Mouse (Mus musculus): ENCODE data around the gene Ssr2.
"Not testable (repeated sequence)": the region's sequence is repeated elsewhere in the genome, so short reads cannot be mapped to it uniquely, and the experiment has no call there.

Ssr2 gene

DNA sequence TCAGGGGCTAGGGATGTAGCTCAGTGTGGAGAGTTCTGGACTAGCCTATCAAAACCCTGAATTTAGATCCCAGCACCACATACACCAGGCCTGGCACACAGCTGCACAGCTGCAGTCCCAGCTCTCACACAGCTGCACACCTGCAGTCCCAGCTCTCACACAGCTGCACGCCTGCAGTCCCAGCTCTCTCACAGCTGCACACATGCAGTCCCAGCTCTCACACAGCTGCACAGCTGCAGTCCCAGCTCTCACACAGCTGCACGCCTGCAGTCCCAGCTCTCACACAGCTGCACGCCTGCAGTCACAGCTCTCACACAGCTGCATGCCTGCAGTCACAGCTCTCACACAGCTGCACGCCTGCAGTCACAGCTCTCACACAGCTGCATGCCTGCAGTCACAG lies 20.9 kb downstream of the Ssr2 start:
- not testable (repeated sequence) for DNase-seq (ENCODE audit: low spot score)

DNA sequence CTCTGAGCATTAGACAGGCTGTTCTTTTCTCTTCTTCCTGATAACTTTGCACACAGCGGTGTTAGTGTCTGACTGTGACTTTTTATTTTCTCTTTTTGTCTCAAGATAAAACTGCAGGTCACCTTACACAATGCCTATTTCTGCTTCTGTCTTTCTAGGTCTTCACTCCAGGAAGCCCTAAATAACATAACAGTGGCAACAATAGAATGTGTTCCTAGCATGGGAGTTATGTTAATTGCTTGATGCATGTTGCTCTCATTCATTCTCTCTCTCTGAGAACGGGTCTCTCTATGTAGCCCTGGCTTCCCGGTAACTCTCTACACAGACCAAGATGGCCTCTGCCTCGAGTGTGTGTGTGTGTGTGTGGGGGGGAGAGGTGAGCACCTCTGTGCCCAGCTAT lies 26.8 kb downstream of the Ssr2 start:
- no peak for DNase-seq (ENCODE audit: low spot score)

DNA sequence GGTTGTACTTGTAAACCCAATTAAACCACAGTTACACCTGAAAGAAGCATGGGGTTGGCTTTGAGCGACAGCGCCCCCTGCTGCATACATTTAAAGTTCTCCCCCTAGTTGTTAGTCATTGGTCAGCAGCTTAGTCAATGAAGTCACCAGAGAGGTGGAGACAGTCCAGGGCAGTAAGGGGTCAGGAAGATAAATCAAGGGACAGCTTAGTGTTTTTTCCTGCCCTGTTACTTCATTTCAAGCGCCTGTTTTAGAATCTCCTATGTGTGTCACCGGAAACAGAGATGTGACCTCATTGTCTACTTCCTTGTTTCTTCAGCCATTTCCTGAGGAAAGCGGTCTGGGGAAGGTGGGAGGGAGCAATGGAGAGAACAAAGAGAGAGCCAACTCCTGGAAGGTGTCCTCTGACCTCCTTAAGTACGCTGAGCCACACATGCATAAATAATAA lies 28.1 kb downstream of the Ssr2 start:
- DNase-seq (ENCODE audit: low spot score) = peak; percentile 55

DNA sequence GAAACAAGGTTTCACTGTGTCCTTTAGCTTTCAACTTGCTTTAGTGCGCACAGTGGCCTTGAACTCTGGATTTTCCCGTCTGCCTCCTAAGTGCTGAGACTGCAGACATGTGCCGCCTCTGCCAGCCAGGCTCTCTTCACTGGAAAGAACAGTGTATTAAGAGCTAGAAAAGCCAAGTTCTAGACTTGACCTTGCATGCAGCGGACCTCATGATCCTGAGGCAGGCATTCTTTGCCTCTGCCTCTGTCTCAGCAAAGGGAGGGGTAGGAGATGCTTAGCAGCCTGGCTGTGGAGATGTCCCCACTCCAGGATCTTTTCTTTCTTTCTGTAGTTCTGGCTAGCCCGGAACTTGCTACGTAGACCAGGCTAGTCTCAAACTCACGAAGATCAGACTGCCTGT lies 29.2 kb downstream of the Ssr2 start:
- no peak for DNase-seq (ENCODE audit: low spot score)

DNA sequence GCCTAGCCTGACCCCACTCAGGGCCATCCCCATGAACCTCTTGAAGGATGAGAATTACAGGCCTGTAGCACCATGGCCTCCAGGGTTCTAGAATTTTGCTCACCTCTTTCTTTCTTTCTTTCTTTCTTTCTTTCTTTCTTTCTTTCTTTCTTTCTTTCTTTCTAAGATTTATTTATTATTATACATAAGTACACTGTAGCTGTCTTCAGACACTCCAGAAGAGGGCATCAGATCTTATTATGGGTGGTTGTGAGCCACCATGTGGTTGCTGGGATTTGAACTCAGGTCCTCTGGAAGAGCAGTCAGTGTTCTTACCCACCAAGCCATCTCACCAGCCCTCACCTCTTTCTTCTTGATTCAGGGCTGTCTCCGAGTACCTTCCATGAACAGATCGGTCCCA lies 30.0 kb downstream of the Ssr2 start, which contains the start of gene Arhgef2:
Gene Arhgef2 (plus strand): TSS at position 301 of the 400 bp plus-strand sequence.
- DNase-seq (ENCODE audit: low spot score) = not testable (repeated sequence)

DNA sequence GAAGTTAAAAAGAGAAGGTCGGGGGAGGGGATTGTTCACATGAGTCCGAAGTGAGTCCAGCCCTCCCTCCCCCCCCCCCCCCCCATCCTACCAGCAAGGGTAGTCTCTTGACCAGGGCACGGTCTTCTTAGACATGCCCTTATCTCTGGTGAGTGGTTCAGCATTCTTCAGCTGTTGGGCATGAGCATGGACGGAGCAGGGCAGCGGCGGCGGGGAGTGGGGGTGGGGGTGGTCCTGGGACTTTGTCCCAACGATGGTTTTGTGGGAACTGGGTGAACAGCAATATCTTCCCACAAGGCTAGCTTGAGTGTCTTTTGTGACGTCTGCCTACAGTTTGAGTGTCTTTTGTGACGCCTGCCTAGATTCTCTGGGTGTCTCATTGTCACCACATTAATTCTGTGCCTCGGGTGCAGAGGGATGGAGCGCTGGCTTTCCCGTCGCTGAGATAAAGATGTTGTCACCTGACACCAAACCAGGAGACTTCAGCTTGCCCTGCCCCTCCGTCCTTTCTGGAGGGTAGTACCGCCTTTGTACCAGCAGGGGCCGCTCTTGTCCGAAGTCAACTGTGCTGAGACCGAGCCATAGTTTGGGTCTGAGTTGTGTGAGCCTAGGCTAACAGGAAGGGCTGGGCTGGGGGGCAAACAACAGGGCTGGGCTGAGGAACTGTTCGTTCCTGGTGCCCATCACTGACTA lies 31.5 kb downstream of the Ssr2 start:
- peak; percentile 78 for DNase-seq (ENCODE audit: low spot score)

DNA sequence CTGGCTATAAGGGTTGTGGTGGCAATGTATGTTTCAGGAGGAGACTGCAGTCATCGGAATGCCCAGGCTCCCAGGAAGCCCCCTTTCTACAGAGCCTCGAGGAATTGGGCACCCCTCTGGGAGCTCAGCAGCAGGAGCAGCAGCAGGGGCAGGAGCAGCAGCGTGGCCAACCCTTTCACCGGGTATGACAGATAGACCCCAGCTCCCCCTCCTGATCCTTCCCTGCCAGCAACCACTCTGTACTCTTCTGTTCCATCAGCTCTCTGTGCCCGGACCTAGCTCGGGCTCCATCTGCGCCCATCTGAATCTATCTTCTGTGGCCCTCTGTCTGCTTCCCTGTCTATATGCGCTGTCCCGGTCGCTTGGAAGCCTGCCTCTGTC lies 32.1 kb downstream of the Ssr2 start:
- no peak for DNase-seq (ENCODE audit: low spot score)

DNA sequence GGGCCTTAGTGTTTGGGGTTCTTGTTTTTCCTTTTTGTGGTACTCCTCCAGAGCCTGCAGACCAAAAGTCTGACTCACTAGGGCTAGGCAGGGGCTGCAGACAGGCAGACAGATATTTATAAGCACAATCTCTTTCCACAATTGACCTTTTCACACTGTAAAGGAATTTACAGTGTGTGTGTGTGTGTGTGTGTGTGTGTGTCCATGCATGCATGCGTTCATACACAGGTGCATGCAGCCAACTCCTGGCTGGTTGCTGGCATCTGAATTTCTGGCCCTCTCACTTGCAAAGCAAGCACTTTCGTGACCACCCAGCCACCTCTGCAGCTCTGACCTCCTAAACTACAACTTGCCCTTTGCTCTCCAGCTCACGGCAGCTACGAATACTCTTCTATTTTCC lies 33.4 kb downstream of the Ssr2 start:
- DNase-seq (ENCODE audit: low spot score) = no peak

DNA sequence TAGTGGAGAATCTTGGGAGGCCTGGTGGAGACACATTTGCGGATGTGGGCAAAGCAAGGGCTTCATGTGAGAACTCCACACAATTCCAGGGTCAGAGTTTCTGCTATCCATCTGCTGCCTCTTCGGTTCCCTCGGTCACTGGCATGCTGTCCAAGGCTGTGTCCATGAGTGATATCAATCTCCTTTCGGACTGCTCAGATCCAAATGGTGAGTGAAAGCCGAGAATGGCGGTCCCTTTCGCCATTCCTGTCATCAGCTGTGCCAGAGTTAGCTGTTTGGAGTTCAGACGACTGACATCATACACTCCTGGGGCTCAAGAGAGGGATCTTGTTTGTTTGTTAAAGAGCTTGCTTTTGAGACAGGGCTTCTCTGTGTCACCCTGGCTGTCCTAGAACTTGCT lies 38.7 kb downstream of the Ssr2 start:
- DNase-seq (ENCODE audit: low spot score) = no peak

DNA sequence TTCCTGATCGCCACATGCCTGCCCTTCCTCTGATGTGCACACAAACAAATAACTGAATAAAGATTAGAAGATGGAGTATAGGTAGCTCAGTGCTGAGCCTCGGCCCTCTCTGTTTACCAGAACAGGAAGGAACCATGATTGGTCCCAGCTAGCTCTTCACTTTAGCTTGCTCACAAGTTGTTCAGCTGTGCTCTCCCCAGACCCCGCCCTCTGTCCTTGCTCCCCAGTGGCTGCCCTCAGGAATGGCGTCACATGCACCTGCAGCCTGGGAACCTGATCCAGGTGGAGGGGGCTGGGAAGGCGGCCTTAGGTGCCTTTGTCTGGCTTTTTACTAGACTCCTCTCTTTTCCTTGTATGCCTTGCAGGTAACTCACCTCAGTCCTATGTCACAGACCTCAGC lies 39.4 kb downstream of the Ssr2 start:
- DNase-seq (ENCODE audit: low spot score) = no peak

DNA sequence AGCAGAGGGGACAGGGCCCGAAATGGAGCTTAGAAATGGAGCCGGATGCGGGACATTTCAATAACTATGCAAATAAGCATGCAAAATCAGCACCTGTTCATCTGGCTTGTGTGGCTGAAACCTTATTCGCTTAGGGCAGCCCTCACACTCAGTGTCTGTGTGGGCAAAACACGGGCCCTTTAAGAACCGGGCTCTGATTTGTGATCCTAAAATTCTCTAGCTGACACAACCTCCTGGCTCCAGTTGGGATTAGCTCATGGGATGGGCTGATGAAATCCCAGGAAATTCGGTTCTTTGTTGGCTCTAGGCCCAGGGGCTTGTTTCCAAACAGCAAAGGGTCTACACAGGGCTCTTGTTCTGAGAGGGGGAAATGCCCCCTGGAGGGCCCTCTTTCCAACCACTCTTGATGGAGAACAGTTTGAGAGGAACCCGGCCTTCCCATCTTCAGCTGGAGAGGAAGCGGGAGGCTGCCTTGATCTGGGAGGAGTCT lies 40.3 kb downstream of the Ssr2 start:
- no peak for DNase-seq (ENCODE audit: low spot score)

DNA sequence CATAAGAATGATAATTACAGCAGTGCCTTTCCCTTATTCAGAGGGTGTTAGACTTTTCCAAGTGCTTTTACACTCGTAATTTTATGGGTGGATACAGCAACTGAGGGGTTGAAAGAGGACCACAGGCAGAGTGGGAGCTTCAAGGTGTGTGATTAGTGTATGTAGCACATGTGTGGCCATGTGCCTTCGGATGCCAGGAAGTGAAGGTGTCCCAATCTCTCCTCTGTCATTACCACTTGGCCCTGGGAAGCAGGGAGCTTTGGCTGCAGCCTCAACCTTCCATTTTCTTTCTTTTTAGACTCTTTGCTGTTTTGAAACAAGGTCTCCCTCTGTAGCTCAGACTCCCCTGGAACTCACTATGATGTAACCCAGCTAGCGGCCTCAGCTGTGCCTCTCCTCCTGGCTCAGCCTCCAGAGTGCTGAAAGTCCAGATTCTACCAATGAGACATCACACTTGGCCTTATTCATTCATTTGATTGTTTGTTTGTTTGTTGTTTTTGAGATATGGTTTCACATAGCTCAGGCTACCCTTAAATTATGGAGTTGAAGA lies 41.4 kb downstream of the Ssr2 start:
- DNase-seq (ENCODE audit: low spot score) = no peak

DNA sequence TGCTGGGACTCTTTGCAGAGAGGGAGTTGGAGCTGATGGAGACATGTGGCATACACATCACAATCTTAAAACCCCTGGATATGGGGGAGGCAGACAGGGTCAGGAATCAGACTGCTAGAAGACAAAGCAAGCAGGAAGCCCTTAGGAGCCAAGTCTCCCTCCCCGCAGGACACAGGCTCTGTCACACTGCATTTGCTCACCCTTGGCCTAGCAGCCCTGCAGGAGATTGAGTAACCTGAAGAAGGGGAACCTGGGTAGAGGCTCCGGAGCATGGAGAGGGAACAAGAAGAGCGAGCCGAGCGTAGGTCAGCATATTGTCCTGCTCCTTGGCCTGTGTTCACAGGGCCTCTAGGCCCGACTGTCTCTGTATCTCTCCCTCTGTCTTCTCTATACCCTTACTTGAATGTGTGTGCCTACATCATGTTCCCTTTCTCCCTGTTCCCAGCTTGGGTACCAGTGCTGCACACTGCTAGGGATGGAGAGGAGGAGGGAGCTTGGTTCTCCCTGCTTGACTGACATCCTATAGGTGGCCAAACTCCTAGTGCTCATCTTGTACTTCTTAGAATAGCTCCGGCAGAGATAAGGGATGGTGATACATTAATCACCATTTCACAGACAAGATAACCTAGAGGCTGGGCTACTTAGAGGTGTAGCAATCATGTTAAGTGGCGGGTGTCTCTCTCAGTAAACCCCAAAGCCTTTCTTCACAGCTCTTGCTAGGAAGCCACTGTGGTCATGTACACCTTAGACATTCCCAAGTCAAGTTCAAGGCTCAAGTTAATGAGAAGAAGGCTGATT lies 42.6 kb downstream of the Ssr2 start:
- no peak for DNase-seq (ENCODE audit: low spot score)

DNA sequence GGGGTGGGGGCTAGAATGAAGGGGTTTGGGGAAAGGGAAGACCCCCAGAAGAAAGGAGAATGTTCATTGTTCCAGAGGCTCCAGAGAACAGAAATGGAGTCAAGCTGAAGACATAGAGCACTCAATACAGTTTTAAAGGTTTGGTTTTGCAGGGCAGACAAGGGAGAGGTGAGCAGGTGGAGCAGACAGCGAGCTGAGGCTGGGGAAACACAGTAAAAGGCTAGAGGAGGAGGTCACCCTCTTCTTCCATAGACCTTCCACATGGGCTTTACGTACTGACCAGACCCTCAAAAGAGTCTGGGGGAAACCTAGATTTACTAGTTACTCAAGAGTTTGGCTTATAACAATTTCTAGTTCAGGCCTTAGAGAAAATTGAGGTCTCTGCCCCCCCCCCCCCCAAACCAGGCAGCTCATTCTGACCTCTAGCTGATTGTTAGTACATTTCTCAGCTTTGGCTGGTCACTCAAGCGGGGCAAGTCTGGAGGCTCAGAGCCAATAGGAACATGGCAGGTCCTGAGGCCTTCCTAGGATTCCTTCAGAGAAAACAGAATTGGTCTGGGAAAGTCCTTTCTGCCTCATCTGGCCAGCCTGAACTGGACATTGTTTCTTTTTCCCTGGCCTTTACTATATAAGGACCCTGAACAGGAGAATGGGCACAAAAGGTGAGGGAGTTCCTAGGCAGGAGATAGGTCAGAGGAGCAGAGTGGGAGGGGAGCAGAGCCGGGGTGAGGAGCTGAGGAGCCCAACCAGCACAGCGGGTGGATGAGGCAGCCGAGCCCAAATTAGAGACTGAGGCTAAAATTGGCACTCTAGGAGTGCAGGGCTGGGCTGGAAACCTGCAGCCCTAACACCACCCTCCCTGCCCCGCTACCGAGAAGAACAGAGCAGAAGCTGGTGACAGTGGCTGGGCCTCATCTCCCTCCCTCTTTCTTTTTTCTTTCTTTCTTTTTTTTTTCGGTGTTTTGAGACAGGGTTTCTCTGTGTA lies 43.7 kb downstream of the Ssr2 start:
- DNase-seq (ENCODE audit: low spot score) = no peak

DNA sequence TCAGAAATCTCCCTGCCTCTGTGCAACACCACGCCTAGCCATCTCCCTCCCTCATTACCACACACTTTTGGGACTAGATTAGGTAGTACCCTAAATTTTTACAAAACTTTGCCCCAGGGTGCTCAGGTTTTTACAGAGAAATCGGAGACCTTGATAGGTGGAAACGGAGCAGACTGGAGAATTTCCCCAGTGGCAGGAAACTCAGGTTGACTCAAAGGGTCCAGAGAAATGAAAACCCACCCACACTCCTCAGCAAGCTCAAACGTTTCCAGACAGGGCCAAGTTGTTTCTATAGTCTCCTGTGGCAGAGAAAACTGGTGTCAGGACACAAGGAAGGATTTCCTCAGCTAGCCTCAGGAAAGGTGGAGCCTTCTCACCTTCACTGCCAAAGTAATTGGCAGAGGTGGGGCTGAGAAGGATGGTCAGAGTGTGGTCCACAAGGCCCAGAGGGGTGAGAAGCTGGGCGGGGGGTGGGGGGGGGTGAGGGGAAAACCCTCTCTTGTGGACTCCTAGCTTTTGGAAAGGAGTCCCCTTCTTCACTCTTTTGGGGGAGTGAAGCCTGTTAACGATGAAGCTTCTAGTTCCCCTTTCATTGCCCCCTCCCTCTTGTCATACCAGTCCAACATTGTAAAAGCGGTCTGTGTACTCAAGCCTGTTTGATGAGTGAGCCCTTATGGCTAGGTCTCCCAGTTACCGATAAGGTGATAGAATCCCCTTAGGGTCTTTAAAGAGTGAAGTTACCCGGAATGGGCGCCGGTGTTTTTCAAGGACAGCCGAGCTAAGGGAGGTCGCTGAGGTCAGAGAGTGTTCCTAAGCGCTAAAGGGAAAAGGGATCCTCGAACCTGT lies 44.7 kb downstream of the Ssr2 start:
- DNase-seq (ENCODE audit: low spot score) = no peak

DNA sequence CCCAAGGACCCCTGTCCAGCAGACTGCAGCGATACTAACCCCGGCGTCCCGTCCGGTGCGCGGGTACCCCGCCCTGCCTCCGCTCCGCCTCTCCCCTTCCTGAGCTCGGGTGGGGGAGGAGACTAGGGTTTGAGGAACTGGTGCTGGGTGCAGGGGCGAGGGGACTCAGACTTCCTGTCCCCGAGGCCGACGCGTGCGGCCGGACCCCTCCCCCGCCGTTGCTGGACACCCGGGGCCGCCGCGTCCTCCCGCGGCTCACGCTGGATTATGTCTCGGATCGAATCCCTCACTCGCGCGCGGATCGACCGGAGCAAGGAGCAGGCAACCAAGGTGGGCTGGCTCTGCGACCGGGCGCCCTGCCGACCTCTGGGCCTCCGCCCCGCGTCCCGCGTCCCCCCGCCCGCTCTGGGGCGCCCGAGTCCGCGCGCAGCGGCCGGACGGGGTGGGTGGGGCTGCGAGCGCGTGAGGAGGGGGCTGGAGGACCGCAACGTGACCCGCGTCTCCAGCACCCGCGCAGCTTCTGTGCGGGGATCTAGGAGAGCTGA lies 45.4 kb downstream of the Ssr2 start:
- peak; percentile 53 for DNase-seq (ENCODE audit: low spot score)

DNA sequence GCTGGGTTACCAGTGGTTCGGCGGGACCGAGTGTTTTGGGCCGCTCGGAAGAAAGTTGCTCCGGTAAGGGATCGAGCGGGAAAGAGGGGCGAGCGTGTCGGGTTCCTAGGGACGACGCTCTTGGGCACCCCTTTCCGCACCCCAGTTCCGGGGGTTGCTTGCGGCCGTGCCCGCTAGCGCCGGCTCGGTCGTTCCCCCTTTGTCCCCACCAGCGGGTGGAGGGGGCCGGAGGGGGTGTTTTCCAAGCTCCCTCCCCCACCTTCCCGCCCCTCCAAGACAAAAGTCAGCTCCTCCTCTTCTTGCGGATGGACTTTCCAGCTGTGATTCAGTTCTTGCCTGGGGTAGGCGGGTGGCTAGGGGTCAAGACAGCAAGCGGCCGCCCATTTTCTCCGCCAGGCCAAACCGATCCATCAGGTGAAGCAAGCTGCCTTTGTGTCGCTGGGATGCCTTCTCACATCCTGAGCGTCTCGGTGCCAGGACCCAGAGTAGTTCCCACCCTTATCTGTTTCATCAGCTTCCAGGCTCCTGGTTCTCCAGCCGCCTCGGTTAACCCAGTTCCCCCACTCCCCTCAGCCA lies 45.9 kb downstream of the Ssr2 start:
- DNase-seq (ENCODE audit: low spot score) = no peak

DNA sequence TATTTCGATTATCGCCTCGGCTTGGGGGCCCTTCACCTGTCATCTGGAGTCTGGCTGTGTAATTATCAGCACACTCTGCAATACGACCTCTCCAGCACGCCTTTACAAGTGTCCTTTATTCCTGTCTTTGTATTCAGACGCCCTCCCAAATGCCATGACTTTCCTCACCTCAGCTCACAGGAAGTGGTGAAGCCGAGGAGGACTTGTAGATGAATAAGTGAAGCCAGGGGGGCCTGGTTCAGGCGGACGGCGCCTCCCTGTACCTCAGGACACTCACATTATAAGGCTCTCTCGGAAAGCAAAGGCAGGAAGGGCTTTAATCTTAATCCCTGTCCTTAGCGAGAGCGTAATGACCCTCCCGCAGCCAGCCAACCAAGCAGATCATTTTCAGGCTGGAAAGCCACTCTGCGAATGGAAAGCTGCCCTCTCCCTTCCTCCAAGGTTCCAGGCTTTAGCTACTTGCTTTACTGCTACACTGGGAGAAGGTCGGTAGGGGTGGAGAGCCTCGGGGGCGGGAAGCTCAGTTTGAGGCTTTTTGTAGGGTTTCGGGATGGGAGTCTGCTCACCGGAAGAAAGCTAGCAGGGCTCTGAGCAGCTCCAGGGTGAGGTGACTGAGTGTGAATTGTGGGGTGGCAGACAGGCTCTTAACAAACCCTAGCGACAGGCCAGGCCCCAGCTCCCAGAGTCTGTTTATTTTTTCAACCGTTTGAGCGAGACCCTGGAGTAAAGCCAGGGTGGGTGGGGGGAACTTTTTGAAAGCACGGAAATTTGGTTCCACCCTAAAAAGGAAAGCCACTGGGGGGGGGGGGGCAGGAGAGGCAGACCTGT lies 46.7 kb downstream of the Ssr2 start:
- DNase-seq (ENCODE audit: low spot score) = no peak

DNA sequence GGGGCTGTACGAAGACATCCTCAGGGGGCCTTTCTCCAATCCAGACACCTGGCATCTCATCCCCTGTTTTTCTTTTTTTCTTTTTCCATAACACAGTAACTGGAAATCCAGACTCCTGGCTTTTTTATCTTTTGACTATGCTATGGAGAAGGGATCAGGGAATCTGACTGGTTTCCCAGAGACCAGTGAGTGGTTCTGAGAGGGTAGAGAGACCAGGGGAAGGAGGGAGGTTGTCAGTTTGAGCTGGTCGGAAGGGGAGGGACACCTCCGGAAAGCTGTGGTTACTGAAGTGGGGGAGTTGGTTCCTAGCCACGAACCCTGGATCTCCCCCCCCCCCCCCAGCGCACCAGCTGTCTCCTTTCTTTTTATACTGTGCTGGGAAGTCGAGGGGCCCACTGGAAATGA lies 47.3 kb downstream of the Ssr2 start:
- DNase-seq (ENCODE audit: low spot score) = no peak
